Mouse (Mus musculus): ENCODE results near the gene Acrbp. TPM values are rescaled to one million over a fixed set of nuclear protein-coding genes. Genes with fewer than 3 reads are reported as not detected.
"Not testable (repeated sequence)": the region's sequence is repeated elsewhere in the genome, so short reads cannot be mapped to it uniquely, and the experiment has no call there.

The Acrbp gene
- polyA plus RNA-seq, 1 experiment from 2014 or later, result 7.4 TPM

DNA sequence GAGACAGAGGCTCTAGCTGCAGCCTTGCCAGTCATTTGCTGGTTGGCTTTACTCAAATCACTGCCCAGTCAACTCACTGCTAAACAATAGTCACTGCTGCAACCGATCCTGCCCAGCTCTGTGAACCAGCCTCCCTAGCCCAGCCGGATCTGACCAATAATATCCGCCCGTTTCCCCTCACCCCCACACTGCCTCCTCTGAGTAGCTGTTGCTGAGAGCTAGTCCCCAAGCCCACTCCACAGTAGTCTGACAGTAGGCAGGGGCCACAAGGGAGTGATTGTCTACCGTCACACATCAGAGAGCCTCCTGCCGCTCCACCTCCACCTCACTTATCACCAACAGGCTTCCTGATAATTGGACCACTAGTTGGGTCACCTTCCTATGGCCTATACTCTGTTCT is 12.0 kb downstream of the Acrbp start:
- ATAC-seq (replicated peaks; ENCODE audit: low FRiP score) (0 out of 2 replicates have a peak, but pooled peaks have one; percentile 21), DNase-seq (ENCODE audit: low spot score) (no peak)
- Histone ChIP-seq H3K9me3 (ENCODE audit: control insufficient read depth, low read length) (no peaks in the 10 kb centered on the region), H3K27me3 (replicated peaks; ENCODE audit: control insufficient read depth, insufficient read depth, low read length) (no peaks in the 10 kb centered on the region), H3K27ac (ENCODE audit: low read depth, low read length) (no peak overlapping the region), H3K4me1 (replicated peaks; ENCODE audit: control insufficient read depth, insufficient read depth, low read length) (peaks cover 18% of the 10 kb centered on the region), H3K9ac (ENCODE audit: low read depth, low read length) (no peak overlapping the region), H3K4me2 (no peak overlapping the region), H3K4me3 (ENCODE audit: low read depth, low read length) (no peak overlapping the region), H3K36me3 (ENCODE audit: control insufficient read depth, insufficient read depth, low read length) (no peaks in the 10 kb centered on the region)
- 28% methylated on average over 6 of the region's 6 CpGs for WGBS

DNA sequence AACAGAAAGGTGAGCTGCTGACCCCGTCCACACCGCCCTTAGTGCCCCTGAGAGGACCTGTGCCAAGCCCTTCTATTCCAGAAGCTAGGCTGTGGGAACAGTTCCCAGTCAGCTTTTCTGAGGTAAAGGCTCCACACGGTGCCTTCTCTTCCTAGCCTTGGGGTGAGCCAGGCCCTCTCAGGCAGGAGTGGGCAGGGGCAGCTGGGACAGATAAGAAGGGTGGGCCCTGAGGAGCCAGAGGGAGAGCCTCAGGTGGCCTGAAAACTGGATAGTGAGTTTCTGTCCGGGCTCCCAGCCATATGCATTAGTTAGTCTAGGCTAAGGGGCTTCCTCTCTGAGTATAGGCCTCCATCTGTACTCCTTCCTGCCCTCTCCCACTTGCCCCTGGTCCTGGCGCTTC is 13.0 kb downstream of the Acrbp start:
- ATAC-seq (replicated peaks; ENCODE audit: low FRiP score) (peak; percentile 72), DNase-seq (ENCODE audit: low spot score) (no peak)
- H3K27me3 ChIP-seq (replicated peaks; ENCODE audit: control insufficient read depth, insufficient read depth, low read length), result no peaks in the 10 kb centered on the region
- H3K4me1 ChIP-seq (replicated peaks; ENCODE audit: control insufficient read depth, insufficient read depth, low read length), result peaks cover 18% of the 10 kb centered on the region
- no peak overlapping the region for H3K27ac ChIP-seq (ENCODE audit: low read depth, low read length)
- no peak overlapping the region for H3K9ac ChIP-seq (ENCODE audit: low read depth, low read length)
- WGBS, result 63% methylated on average over 5 of the region's 5 CpGs
- H3K4me2 ChIP-seq, result peak overlapping the region; percentile 21; the same call in 1 of the 2 replicates
- H3K9me3 ChIP-seq (ENCODE audit: control insufficient read depth, low read length), result no peaks in the 10 kb centered on the region
- H3K36me3 ChIP-seq (ENCODE audit: control insufficient read depth, insufficient read depth, low read length), result no peaks in the 10 kb centered on the region
- H3K4me3 ChIP-seq (ENCODE audit: low read depth, low read length), result no peak overlapping the region

DNA sequence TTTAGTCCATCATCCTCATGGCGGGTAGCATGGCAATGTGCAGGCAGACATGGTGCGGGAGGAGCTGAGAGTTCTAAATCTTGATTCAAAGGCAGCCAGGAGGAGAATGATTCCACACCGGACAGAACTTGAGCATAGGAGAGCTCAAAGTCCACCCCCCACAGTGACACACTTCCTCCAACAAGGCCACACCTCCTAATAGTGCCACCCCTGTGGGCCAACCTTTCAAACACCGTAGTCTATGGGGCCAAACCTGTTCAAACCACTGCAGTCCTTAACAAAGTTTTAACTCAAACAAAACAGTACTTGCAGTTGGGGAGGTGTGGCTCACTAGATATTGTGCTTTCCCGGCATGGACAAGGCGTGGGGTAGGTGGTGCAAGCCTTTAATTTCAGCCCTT is 14.4 kb downstream of the Acrbp start:
- no peak overlapping the region for H3K4me2 ChIP-seq
- H3K27me3 ChIP-seq (replicated peaks; ENCODE audit: control insufficient read depth, insufficient read depth, low read length), result no peaks in the 10 kb centered on the region
- DNase-seq (ENCODE audit: low spot score), result no peak
- H3K9me3 ChIP-seq (ENCODE audit: control insufficient read depth, low read length), result no peaks in the 10 kb centered on the region
- ATAC-seq (replicated peaks; ENCODE audit: low FRiP score), result no peak
- no peak overlapping the region for H3K27ac ChIP-seq (ENCODE audit: low read depth, low read length)
- H3K4me3 ChIP-seq (ENCODE audit: low read depth, low read length), result no peak overlapping the region
- no peak overlapping the region for H3K9ac ChIP-seq (ENCODE audit: low read depth, low read length)
- 76% methylated on average over 6 of the region's 6 CpGs for WGBS
- peaks cover 19% of the 10 kb centered on the region for H3K4me1 ChIP-seq (replicated peaks; ENCODE audit: control insufficient read depth, insufficient read depth, low read length)
- no peaks in the 10 kb centered on the region for H3K36me3 ChIP-seq (ENCODE audit: control insufficient read depth, insufficient read depth, low read length)

DNA sequence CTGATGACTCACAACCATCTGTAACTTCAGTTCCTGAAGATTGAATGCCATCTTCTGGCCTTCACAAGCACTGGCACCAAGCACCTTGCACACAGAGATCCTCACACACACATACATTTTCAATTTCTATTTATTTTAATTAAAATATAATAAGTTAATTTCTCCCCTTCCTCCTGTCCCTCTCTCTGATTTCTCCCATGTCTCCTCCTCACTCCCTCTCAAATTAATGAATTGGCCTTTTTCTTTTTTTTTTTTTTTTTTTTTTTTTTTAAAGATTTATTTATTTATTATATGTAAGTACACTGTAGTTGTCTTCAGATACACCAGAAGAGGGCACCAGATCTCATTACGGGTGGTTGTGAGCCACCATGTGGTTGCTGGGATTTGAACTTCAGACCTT is 15.7 kb downstream of the Acrbp start:
- not testable (repeated sequence) for H3K36me3 ChIP-seq (ENCODE audit: control insufficient read depth, insufficient read depth, low read length); H3K27ac ChIP-seq (ENCODE audit: low read depth, low read length); DNase-seq (ENCODE audit: low spot score); ATAC-seq (replicated peaks; ENCODE audit: low FRiP score); H3K9ac ChIP-seq (ENCODE audit: low read depth, low read length); H3K4me2 ChIP-seq; H3K27me3 ChIP-seq (replicated peaks; ENCODE audit: control insufficient read depth, insufficient read depth, low read length); H3K4me3 ChIP-seq (ENCODE audit: low read depth, low read length); H3K9me3 ChIP-seq (ENCODE audit: control insufficient read depth, low read length)
- WGBS, result no CpG with 5 or more reads among the region's 1 CpGs
- H3K4me1 ChIP-seq (replicated peaks; ENCODE audit: control insufficient read depth, insufficient read depth, low read length), result peaks cover 18% of the 10 kb centered on the region

DNA sequence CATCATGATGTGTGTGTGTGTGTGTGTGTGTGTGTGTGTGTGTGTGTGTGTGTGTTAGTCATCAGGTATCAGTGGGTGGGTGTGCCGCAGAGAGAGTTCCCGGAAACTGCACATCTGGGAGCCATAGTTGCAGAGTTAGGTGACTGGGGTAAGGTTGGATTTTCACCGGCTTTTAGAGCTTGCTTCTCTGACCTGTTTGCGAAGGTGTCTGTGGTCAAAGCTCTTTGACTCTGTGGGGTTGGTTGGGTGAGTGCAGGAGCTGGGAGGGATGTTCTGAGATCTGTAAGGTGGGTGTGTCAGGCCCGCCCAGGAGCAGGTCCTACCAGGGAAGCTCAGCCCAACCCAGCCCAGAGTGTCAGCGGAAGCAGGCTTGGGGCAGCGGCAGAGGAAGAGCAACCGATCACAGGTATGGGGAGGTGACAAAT is 18.1 kb downstream of the Acrbp start, which contains the start of gene Lpar5:
TSS of gene Lpar5 (plus strand) at position 350 of the 425 bp plus-strand sequence.
- H3K4me2 ChIP-seq, result peak within 1 kb of the TSS; percentile 25
- no peak within 1 kb of the TSS for H3K9ac ChIP-seq (ENCODE audit: low read depth, low read length)
- no peaks in the 10 kb centered on the region for H3K9me3 ChIP-seq (ENCODE audit: control insufficient read depth, low read length)
- no peak within 1 kb of the TSS for H3K27ac ChIP-seq (ENCODE audit: low read depth, low read length)
- H3K4me3 ChIP-seq (ENCODE audit: low read depth, low read length), result no peak within 1 kb of the TSS
- H3K4me1 ChIP-seq (replicated peaks; ENCODE audit: control insufficient read depth, insufficient read depth, low read length), result peaks cover 23% of the 10 kb centered on the region
- H3K36me3 ChIP-seq (ENCODE audit: control insufficient read depth, insufficient read depth, low read length), result no peaks in the 10 kb centered on the region
- H3K27me3 ChIP-seq (replicated peaks; ENCODE audit: control insufficient read depth, insufficient read depth, low read length), result no peaks in the 10 kb centered on the region
- no peak for DNase-seq (ENCODE audit: low spot score)
- no peak for ATAC-seq (replicated peaks; ENCODE audit: low FRiP score)
- WGBS, result 44% methylated on average over 8 of the region's 8 CpGs

DNA sequence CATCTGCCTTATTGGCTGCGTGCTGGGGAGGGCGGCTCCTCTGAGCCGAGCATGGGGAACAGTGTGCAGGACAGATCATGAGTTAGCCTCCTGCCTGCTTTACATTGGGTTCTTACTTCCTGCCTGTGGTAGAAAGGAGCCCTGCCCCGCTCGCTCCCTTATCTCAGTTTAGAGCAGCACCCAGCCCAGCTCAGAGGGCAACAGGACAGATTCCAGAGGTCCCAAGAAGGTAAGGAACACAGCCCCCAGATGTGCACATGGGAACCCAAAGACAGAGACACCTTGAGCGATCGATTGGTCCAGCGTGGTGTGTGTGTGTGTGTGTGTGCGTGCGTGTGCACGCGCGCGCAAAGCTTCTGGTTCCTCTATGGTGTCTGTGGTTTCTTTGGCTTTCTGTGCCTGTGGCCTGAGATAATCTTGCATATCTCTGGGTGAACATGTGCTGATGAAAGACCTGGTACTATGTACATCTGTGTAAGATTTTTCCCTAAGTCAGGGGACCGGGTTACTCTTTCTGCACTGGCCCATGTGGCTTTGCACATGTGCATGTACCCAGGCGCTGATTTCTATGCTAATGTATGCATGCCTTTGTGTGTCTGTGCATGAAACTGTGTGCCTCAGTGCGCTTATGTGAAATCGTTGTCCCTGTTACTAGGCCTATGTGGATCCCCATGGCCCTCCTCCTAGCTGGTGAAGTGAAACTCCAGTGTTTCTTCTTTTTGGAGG is 21.8 kb downstream of the Acrbp start:
- WGBS, result 43% methylated on average over 18 of the region's 18 CpGs
- Histone ChIP-seq H3K4me3 (ENCODE audit: low read depth, low read length) (peak overlapping the region; percentile 43), H3K4me2 (peak overlapping the region; percentile 59), H3K27me3 (replicated peaks; ENCODE audit: control insufficient read depth, insufficient read depth, low read length) (no peaks in the 10 kb centered on the region), H3K27ac (ENCODE audit: low read depth, low read length) (peak overlapping the region; percentile 79), H3K36me3 (ENCODE audit: control insufficient read depth, insufficient read depth, low read length) (no peaks in the 10 kb centered on the region), H3K4me1 (replicated peaks; ENCODE audit: control insufficient read depth, insufficient read depth, low read length) (peaks cover 21% of the 10 kb centered on the region), H3K9ac (ENCODE audit: low read depth, low read length) (peak overlapping the region; percentile 44), H3K9me3 (ENCODE audit: control insufficient read depth, low read length) (no peaks in the 10 kb centered on the region)
- ATAC-seq (replicated peaks; ENCODE audit: low FRiP score) (peak; percentile 96), DNase-seq (ENCODE audit: low spot score) (peak; percentile 60)

DNA sequence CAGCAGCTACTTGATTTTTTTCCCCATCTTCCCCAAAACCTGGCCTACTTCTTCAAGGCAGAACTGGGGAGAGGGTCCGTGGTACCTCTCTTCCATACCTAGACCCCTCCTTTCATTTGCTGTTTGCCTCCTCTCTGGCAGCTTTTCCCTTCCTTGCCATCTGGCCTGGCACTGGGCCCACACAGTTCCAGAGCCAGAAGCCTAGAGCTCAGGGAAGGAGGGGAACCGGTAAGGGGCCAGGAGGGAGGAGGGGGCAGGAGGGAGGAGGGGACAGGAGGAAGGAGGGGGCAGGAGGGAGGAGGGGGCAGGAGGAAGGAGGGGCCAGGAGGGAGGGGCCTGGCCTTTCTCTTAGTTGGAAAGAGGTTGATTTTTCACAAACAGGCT is 22.4 kb downstream of the Acrbp start:
- H3K9me3 ChIP-seq (ENCODE audit: control insufficient read depth, low read length), result no peaks in the 10 kb centered on the region
- no peaks in the 10 kb centered on the region for H3K27me3 ChIP-seq (replicated peaks; ENCODE audit: control insufficient read depth, insufficient read depth, low read length)
- H3K4me1 ChIP-seq (replicated peaks; ENCODE audit: control insufficient read depth, insufficient read depth, low read length), result peaks cover 21% of the 10 kb centered on the region
- DNase-seq (ENCODE audit: low spot score) (no peak), ATAC-seq (replicated peaks; ENCODE audit: low FRiP score) (no peak)
- no peaks in the 10 kb centered on the region for H3K36me3 ChIP-seq (ENCODE audit: control insufficient read depth, insufficient read depth, low read length)
- H3K9ac ChIP-seq (ENCODE audit: low read depth, low read length), result peak overlapping the region; percentile 44; the same call in 1 of the 2 replicates
- H3K27ac ChIP-seq (ENCODE audit: low read depth, low read length), result peak overlapping the region; percentile 79
- peak overlapping the region; percentile 59 for H3K4me2 ChIP-seq
- peak overlapping the region; percentile 43 for H3K4me3 ChIP-seq (ENCODE audit: low read depth, low read length)
- WGBS, result 16% methylated on average over 2 of the region's 2 CpGs

DNA sequence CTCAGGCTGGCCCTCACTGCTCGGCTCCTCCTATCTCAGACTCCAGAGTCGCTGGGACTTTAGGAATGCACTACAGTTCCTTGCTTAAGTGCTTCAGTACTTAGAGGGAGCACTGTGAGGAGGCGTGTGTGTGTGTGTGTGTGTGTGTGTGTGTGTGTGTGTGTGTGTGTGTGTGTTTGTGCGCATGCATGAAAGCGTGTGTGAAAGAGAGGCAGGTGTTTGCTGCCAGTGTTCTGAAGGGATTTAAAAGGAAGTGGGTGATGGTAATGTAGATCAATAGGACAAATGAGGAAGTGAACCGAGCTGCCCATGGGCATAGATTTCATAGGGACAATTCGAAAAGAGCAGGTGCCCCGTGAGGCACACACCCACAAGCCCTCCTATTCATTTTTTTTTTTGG is 24.3 kb downstream of the Acrbp start:
- Histone ChIP-seq H3K4me2 (no peak overlapping the region), H3K9ac (ENCODE audit: low read depth, low read length) (no peak overlapping the region), H3K9me3 (ENCODE audit: control insufficient read depth, low read length) (no peaks in the 10 kb centered on the region), H3K4me1 (replicated peaks; ENCODE audit: control insufficient read depth, insufficient read depth, low read length) (peaks cover 18% of the 10 kb centered on the region), H3K27ac (ENCODE audit: low read depth, low read length) (no peak overlapping the region), H3K4me3 (ENCODE audit: low read depth, low read length) (no peak overlapping the region), H3K27me3 (replicated peaks; ENCODE audit: control insufficient read depth, insufficient read depth, low read length) (no peaks in the 10 kb centered on the region), H3K36me3 (ENCODE audit: control insufficient read depth, insufficient read depth, low read length) (no peaks in the 10 kb centered on the region)
- ATAC-seq (replicated peaks; ENCODE audit: low FRiP score) (no peak), DNase-seq (ENCODE audit: low spot score) (no peak)
- 61% methylated on average over 8 of the region's 8 CpGs for WGBS

DNA sequence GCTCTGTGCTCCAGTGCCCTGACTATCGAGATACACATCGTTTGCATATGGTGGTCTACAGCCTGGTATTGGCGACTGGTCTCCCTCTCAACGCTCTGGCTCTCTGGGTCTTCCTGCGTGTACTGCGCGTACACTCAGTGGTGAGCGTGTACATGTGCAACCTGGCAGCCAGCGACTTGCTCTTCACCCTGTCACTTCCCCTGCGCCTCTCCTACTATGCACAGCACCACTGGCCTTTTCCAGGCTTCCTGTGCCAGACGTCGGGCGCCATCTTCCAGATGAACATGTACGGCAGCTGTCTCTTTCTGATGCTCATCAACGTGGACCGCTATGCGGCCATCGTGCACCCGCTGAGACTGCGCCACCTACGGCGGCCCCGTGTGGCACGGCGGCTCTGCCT is 31.9 kb downstream of the Acrbp start:
- no peaks in the 10 kb centered on the region for H3K27me3 ChIP-seq (replicated peaks; ENCODE audit: control insufficient read depth, insufficient read depth, low read length)

More for the DNA sequence above, 31.9 kb downstream of the Acrbp start:
- H3K4me1 ChIP-seq (replicated peaks; ENCODE audit: control insufficient read depth, insufficient read depth, low read length), result peaks cover 12% of the 10 kb centered on the region
- 30% methylated on average over 25 of the region's 25 CpGs for WGBS
- H3K9ac ChIP-seq (ENCODE audit: low read depth, low read length), result peak overlapping the region; percentile 66
- no peak for DNase-seq (ENCODE audit: low spot score)
- H3K36me3 ChIP-seq (ENCODE audit: control insufficient read depth, insufficient read depth, low read length), result no peaks in the 10 kb centered on the region
- H3K9me3 ChIP-seq (ENCODE audit: control insufficient read depth, low read length), result no peaks in the 10 kb centered on the region
- H3K4me3 ChIP-seq (ENCODE audit: low read depth, low read length), result peak overlapping the region; percentile 53
- H3K4me2 ChIP-seq, result peak overlapping the region; percentile 81
- peak; percentile 35 for ATAC-seq (replicated peaks; ENCODE audit: low FRiP score)
- peak overlapping the region; percentile 45; the same call in 1 of the 2 replicates for H3K27ac ChIP-seq (ENCODE audit: low read depth, low read length)

Measured in liver, embryonic 11.5 days (tissue).